ENCODE assay signal across 15 mouse cellular contexts in the genomic region with DNA sequence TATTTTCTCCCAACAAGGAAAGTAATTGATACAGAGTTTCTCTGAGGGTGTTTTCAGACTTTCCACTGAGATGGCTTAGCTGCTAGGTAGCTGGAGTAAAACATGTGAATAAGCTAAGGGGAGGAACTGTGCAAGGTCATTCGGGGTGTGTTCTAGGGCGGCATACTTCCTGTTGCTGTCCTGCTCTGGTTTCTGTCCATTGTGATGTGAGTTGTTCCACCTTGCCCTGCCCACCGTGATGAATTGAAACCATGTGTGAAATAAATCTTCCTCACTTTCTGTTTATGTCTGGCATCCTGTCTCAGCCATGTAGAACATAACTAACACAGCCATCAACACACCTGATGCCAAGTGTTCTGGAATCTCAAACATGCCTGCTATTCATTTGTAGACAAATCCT.
DNase-seq lines count a peak whose midpoint lies in the region; ATAC-seq lines count a peak whose summit lies in the region.
"Had no signal": no experiment of that assay in that cellular context is flagged by ENCODE, and none has a peak within 500 bp of the region (broad histone marks: within the 10 kb centered on the region; RNA-seq: fewer than 3 reads in every experiment).

No protein-coding gene starts in this region.

- H3K9ac ChIP-seq in embryonic facial prominence, embryonic 11.5 days (replicated peaks; ENCODE audit: low read length): no peak overlapping the region
- H3K9ac ChIP-seq in liver, embryonic 11.5 days (ENCODE audit: low read depth, low read length): no peak overlapping the region
- H3K9ac ChIP-seq: forebrain, embryonic 13.5 days; limb, embryonic 13.5 days; stomach, embryonic 15.5 days had no signal

- no peaks in the 10 kb centered on the region for H3K27me3 ChIP-seq in embryonic facial prominence, embryonic 11.5 days (ENCODE audit: control insufficient read depth, insufficient read depth, low read length)
- no peaks in the 10 kb centered on the region for H3K27me3 ChIP-seq in liver, embryonic 11.5 days (replicated peaks; ENCODE audit: control insufficient read depth, insufficient read depth, low read length)
- H3K27me3 ChIP-seq: forebrain, embryonic 13.5 days; limb, embryonic 13.5 days; stomach, embryonic 15.5 days had no signal

- no peaks in the 10 kb centered on the region for H3K9me3 ChIP-seq in embryonic facial prominence, embryonic 11.5 days (replicated peaks; ENCODE audit: control insufficient read depth, low read length)
- H3K9me3 ChIP-seq in liver, embryonic 11.5 days (ENCODE audit: control insufficient read depth, low read length): no peaks in the 10 kb centered on the region
- H3K9me3 ChIP-seq: forebrain, embryonic 13.5 days; limb, embryonic 13.5 days; stomach, embryonic 15.5 days had no signal

- WGBS in embryonic facial prominence, embryonic 11.5 days: 22% methylated on average over 3 of the region's 3 CpGs
- 38% methylated on average over 3 of the region's 3 CpGs for WGBS in liver, embryonic 11.5 days

- H3K36me3 ChIP-seq in embryonic facial prominence, embryonic 11.5 days (replicated peaks; ENCODE audit: control insufficient read depth, insufficient read depth, low read depth, low read length): no peaks in the 10 kb centered on the region
- H3K36me3 ChIP-seq in liver, embryonic 11.5 days (ENCODE audit: control insufficient read depth, insufficient read depth, low read length): no peaks in the 10 kb centered on the region
- H3K36me3 ChIP-seq: G1E; limb, embryonic 13.5 days; stomach, embryonic 15.5 days had no signal

- peaks cover under 1% of the 10 kb centered on the region; the same call in 1 of the 2 replicates for H3K4me1 ChIP-seq in embryonic facial prominence, embryonic 11.5 days (ENCODE audit: control insufficient read depth, insufficient read depth, low read length)
- no peaks in the 10 kb centered on the region for H3K4me1 ChIP-seq in liver, embryonic 11.5 days (replicated peaks; ENCODE audit: control insufficient read depth, insufficient read depth, low read length)
- H3K4me1 ChIP-seq: stomach, embryonic 15.5 days had no signal

- peak; percentile 24 for DNase-seq in kidney, adult 9 months
- no peak for DNase-seq in kidney, postnatal 4 days
- DNase-seq in embryonic facial prominence, embryonic 11.5 days (ENCODE audit: low spot score): peak; percentile 36
- no peak for DNase-seq in liver, embryonic 11.5 days (ENCODE audit: low spot score)
- DNase-seq in layer of hippocampus, adult 8-10 months (ENCODE audit: low spot score in 2 of 2): no peak
- DNase-seq: gastrocnemius, postnatal 14 days; layer of hippocampus, postnatal 36 days; right cerebral cortex, postnatal 25 days had no signal

- no peak overlapping the region for H3K4me3 ChIP-seq in embryonic facial prominence, embryonic 11.5 days (ENCODE audit: low read depth, low read length)
- H3K4me3 ChIP-seq in liver, embryonic 11.5 days (ENCODE audit: low read depth, low read length): no peak overlapping the region
- H3K4me3 ChIP-seq: forebrain, embryonic 13.5 days; limb, embryonic 13.5 days; stomach, embryonic 15.5 days had no signal

- H3K27ac ChIP-seq in embryonic facial prominence, embryonic 11.5 days (replicated peaks; ENCODE audit: low read depth, low read length): no peak overlapping the region
- no peak overlapping the region for H3K27ac ChIP-seq in liver, embryonic 11.5 days (ENCODE audit: low read depth, low read length)
- H3K27ac ChIP-seq: forebrain, embryonic 13.5 days; limb, embryonic 13.5 days; macrophage; stomach, embryonic 15.5 days had no signal

- ATAC-seq in activated CD4-positive, CD25-positive, alpha-beta regulatory T cell, adult 4 months: peak; percentile 28
- ATAC-seq in embryonic facial prominence, embryonic 11.5 days (replicated peaks; ENCODE audit: insufficient number of reproducible peaks, low FRiP score, low TSS enrichment, low read depth): no peak
- ATAC-seq in megakaryocyte progenitor cell, adult 5-6 weeks (replicated peaks; ENCODE audit: poor library complexity): peak; percentile 31; the same call in 1 of the 2 replicates
- ATAC-seq in liver, embryonic 11.5 days (replicated peaks; ENCODE audit: low FRiP score): no peak
- ATAC-seq: forebrain, embryonic 13.5 days had no signal

- no peak overlapping the region for H3K4me2 ChIP-seq in embryonic facial prominence, embryonic 11.5 days (ENCODE audit: low read depth, low read length)
- no peak overlapping the region for H3K4me2 ChIP-seq in liver, embryonic 11.5 days
- H3K4me2 ChIP-seq: forebrain, embryonic 13.5 days; limb, embryonic 13.5 days; stomach, embryonic 15.5 days had no signal

Comparison
In these comparisons a context has a peak if more than half of its experiments do, and no peak if none do; other contexts are left out.
1. DNase-seq: peak in kidney, adult 9 months (single experiment) and embryonic facial prominence, embryonic 11.5 days (single experiment); none in kidney, postnatal 4 days (0 of 2), liver, embryonic 11.5 days (single experiment) and layer of hippocampus, adult 8-10 months (0 of 2).
2. ATAC-seq: peak in activated CD4-positive, CD25-positive, alpha-beta regulatory T cell, adult 4 months (single experiment) and megakaryocyte progenitor cell, adult 5-6 weeks (single experiment); none in embryonic facial prominence, embryonic 11.5 days (single experiment) and liver, embryonic 11.5 days (single experiment).